Mouse (Mus musculus) CD4-positive, CD25-positive, alpha-beta regulatory T cell, adult 4 months (primary cell): ENCODE data around the gene Twsg1. TPM values are rescaled to one million over a fixed set of nuclear protein-coding genes. Genes with fewer than 3 reads are reported as not detected.

Source experiments
- ATAC-seq: one replicate; pipeline ENCODE4 v1.8.0; 2017
- polyA plus RNA-seq, 2 experiments: library from polyadenylated mRNA; unstranded; fragments of 100-300 nt; shearing (Covaris generic); gene quantifications; one replicate each; pipeline ENCODE4 v1.2.1; 2017

Twsg1 gene
- polyA plus RNA-seq, 2 experiments from 2014 or later: 27.0 to 31.0 TPM

DNA sequence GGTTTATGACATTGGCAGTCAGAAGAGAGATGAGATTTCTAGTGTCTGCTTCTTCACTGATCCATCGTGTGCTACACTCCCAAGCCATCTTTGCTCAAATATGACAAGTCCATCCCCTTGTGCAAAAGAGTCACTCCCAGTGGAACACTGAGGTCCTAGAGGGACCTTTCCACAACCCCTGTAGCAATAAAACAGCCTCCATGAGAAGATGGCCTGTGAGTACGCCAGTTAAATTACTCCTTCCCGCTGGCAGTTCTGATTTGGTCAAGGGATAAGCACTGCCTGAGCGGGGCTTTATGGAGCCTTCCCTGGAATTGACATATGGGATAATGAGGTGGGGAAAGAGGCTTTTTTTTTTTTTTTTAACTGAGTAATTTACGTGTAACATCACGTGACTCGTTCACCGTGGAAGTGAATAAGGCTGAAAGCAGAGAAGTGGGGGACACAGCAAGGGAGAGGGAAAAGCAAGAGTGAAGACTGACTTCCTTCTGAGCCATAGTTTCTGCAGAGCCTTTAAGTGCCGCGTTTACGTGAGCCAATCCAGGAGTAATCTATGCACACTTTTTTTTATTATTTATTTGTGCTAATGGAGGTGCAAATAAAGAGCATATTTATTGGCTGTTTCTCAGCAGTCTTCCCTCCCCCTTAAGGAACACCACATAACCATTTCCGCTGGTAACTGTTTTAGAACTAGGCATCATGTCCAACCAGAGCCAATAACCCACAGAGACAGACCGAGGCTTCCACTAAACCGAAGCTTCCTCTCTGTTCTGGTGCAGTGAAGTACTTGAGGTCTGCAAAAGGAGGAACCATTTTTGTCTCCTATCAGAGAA, 65.1 kb downstream of the Twsg1 start, which contains the start of gene Ralbp1:
Gene Ralbp1, minus strand, starts transcription at position 102 of the 833 bp plus-strand sequence.
- ATAC-seq: peak; percentile 29

DNA sequence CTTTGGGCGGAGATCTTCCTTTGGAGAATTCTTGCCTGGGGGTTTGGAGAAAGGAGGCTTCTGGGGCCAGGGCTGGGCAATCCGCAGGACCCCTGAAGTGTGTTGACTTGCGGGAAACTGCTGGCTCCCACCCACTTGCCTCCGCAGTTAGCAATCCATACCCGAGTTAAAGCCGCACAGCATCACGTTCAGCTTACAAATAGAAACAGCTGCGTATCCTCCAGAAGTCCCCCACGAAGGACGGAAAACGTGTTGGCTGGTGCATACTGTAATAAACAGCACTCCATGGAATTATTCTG, 65.7 kb downstream of the Twsg1 start:
- peak; percentile 13 for ATAC-seq

DNA sequence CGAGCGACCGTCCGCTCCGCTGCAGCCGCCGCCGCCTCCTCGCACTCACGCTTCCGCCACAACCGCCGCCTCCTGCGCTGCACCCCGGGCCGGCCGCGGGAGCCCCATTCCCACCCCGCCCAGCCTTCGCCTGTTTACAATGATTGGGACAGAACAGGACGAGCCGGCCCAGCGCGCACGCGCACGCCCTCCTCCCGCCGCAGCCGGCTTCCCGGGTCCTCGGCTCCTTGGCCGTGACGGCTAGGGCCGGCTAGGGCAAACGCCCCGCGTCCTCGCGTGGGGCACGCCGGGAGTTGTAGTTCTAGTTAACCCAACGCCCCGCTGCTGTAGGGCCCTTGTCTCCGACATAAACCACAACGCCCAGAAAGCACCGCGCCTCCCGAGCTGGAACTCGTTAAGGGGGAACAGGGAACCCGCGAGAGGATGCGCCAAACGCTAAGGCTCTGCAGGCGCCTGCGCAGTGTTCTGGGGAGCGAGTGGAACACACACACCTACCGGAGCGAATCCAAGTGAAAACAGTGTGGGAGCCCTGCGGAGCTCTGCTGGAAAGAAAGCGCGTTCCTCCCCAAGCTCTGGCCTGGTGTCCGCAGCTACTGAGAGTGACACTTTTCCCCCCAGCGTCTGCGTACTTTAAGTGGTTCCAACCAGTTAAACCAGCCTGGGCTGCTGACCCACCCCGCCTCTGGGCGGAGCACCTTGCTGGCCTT, 66.2 kb downstream of the Twsg1 start:
- ATAC-seq: peak; percentile 93

DNA sequence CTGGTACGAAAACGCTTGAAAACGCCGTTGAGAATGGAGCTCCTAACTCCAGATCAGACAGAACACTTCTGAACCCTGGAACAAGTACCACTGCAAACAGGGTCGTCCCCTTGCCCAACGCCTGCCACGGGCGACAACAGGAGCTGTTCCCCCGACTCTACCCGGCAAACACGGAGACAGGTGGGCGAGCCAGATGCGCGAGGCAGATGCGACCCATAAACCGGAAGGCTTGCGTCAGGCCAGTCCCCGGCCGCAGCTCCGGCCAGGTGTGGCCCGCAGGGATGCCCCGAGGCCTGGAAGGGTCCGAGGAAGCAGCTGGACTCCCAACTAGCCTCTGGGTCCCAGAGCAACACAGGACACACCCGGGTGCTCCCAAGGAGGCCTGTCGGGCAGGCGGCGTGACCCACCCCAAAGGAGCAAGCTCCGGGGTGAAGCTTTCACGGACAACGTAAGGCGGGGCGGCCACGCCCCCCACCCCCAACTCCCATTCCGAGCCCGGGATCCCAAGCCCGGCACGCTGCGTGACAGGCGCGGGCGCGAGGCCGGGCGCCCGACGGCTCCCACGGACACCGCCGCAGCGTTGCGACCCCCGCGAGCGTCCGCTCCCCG, 66.9 kb downstream of the Twsg1 start:
- no peak for ATAC-seq

DNA sequence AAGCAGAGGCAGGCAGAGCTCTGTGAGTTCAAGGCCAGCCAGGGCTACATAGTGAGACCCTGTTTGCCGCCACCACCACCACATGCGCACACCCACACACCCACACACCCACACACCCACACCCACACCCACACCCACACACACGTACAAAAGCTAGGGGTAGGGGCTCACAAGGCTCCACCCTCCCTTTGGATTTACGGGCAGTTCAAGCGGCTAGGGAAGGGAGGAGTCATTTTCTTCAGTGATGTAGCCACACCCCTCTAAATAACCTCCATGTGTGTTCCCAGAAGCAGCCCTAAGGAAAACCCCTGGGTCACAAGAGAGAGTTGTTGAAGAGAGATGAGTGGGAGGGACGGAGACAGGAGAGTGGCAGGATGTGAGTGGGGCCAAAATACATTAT, 74.0 kb downstream of the Twsg1 start:
- ATAC-seq: no peak

DNA sequence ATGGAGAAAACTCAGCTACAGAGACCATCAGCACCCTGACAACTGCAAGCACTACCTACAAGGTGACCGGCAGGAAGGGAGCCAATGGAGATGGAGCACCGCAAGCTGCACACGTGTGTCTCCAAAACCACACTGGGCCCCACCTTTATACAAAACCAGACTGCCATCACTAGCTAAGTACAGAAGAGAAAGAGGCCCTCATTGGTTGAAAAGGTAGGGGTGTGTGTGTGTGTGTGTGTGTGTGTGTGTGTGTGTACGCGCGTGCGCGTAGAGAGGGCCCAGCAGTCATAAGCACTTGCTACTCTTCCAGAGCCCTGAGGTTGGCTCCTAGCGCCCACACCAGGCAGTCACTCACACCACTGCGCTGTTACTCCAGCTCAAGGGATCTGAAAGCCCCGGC, 77.2 kb downstream of the Twsg1 start:
- peak; percentile 41 for ATAC-seq

DNA sequence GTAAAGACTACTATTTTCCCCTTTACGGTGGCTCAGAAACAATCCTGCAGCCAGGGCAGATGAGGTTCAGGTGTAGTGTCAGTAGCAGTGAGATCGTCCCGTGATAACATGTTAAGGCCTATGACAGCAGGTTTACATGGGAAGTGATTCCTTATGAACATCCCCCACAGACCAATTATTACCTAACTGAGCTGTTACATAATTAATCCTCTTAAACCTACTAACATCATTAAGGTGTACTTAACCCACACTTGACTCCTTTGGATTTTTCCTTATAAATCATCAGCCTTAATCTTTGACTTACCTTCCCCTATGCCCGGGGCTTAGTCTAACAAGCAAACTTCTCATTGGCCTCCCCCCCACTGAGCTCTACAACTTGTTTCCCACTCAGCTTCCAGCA, 77.9 kb downstream of the Twsg1 start:
- no peak for ATAC-seq

DNA sequence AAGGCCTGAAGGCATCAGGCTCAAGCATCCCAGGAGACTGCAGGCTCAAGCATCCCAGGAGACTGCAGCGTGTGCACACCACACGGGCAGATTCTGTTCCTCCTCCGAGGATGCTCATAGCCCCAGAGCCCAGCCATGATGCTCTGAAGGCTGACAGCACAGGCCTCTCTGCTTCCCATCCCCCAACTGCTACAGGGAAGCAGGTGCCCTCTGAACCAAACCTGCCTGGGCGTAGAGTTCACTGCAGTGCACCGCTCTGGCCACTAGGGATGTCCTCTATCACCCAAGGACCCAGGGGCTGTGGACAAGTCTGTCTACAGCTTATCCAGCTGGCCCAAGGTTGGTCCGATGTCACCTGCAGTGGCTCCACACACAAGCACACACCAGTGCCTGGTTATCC, 78.4 kb downstream of the Twsg1 start:
- peak; percentile 54 for ATAC-seq

DNA sequence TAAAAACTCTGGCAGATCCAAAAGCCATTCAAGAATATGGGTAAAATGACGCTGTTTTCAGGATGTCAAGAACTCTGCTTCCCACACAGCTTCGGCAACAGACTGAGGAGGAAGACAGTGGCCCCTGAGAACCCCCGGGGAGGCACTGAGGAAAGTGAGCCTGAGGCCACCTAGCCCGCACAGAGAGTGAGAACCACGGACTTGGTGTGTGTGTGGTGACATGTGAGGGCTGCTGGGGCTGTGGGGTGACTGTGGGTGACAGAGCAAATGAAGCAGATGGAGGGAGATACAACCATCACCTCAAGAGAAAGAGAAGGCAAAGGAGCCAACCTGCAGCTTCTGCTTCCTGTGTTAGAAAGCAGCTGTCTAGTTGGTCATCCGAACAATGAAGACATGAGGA, 79.0 kb downstream of the Twsg1 start:
- ATAC-seq: peak; percentile 44

Other genes starting within 250 kb of the Twsg1 start
- 1 to 10 TPM; 3.3 to 4.2 TPM for gene Rab31, start 178.5 kb downstream of the Twsg1 start, polyA plus RNA-seq
- gene Ppp4r1, start 168.7 kb downstream of the Twsg1 start, polyA plus RNA-seq: 10 to 100 TPM; 25.1 to 30.4 TPM
- gene Ralbp1, start 65.4 kb downstream of the Twsg1 start, polyA plus RNA-seq: 10 to 100 TPM; 45.5 to 62.2 TPM
- gene Ankrd12, start 125.9 kb upstream of the Twsg1 start, polyA plus RNA-seq: 100 to 1,000 TPM; 149 to 151 TPM
- 100 to 1,000 TPM; 218 to 226 TPM for gene Ndufv2, start 150.3 kb upstream of the Twsg1 start, polyA plus RNA-seq
- 10 to 100 TPM; 28.7 to 49.1 TPM for gene Washc1, start 160.3 kb upstream of the Twsg1 start, polyA plus RNA-seq
- gene Ddx11, start 172.3 kb upstream of the Twsg1 start, polyA plus RNA-seq: 10 to 100 TPM; 11.4 to 24.8 TPM